Mouse (Mus musculus) intestine, embryonic 16.5 days (tissue): ENCODE measurements around the gene Pdcd10. TPM values are rescaled to one million over a fixed set of nuclear protein-coding genes. Genes with fewer than 3 reads are reported as not detected.

Experiments
- ATAC-seq: fragments of 200-750 bp; cut with Nextera tagmentation; 2 replicates; pipeline ENCODE4 v1.8.0; 2017; ENCODE audit warnings: moderate TSS enrichment, moderate library complexity
- H3K27ac ChIP-seq: fragments of 300-500 bp; sonication (generic); 2 replicates; pipeline ENCODE4 v1.5.1; 2014; ENCODE audit warnings: mild to moderate bottlenecking, low read length
- H3K27me3 ChIP-seq: fragments of 300-500 bp; sonication (generic); replicated peaks from 2 replicates; pipeline ENCODE4 v1.6.1; 2014; ENCODE audit warnings: low read length, control low read depth, mixed read lengths; ENCODE audit not compliant: control insufficient read depth, insufficient read depth
- H3K36me3 ChIP-seq: fragments of 300-500 bp; sonication (generic); 2 replicates; pipeline ENCODE4 v1.6.1; 2014; ENCODE audit warnings: low read length, control low read depth; ENCODE audit not compliant: control insufficient read depth, insufficient read depth
- H3K4me1 ChIP-seq: fragments of 300-500 bp; sonication (generic); 2 replicates; pipeline ENCODE4 v1.6.1; 2014; ENCODE audit warnings: low read length, control low read depth, mixed read lengths; ENCODE audit not compliant: control insufficient read depth, insufficient read depth
- H3K4me2 ChIP-seq: fragments of 300-500 bp; sonication (generic); 2 replicates; pipeline ENCODE4 v1.6.1; 2014; ENCODE audit warnings: low read depth, low read length, control low read depth
- H3K4me3 ChIP-seq: fragments of 300-500 bp; sonication (generic); 2 replicates; pipeline ENCODE4 v1.5.1; 2014; ENCODE audit warnings: mild to moderate bottlenecking, low read length
- H3K9ac ChIP-seq: fragments of 300-500 bp; sonication (generic); 2 replicates; pipeline ENCODE4 v1.6.1; 2014; ENCODE audit warnings: low read depth, low read length
- H3K9me3 ChIP-seq: fragments of 300-500 bp; sonication (generic); 2 replicates; pipeline ENCODE4 v1.6.1; 2016; ENCODE audit warnings: low read length, control low read depth; ENCODE audit not compliant: control insufficient read depth
- WGBS: fragments of 180-500 bp; shearing (Covaris S2); extraction: QIAGEN DNeasy Blood & Tissue Kit; methylation state at CpG from one replicate; pipeline ENCODE4 v1.1.7; 2014; 5-methylcytosine and 5-hydroxymethylcytosine counted together
- polyA plus RNA-seq: library from polyadenylated mRNA; unstranded; fragments of >200 nt; fragmentation: Nextera tagmentation; extraction: Ambion mirVana; gene quantifications from 2 replicates; pipeline ENCODE4 v1.2.1, GENCODE M21; 2015

The Pdcd10 gene
- polyA plus RNA-seq, 1 experiment from 2014 or later: 79.9 TPM

DNA sequence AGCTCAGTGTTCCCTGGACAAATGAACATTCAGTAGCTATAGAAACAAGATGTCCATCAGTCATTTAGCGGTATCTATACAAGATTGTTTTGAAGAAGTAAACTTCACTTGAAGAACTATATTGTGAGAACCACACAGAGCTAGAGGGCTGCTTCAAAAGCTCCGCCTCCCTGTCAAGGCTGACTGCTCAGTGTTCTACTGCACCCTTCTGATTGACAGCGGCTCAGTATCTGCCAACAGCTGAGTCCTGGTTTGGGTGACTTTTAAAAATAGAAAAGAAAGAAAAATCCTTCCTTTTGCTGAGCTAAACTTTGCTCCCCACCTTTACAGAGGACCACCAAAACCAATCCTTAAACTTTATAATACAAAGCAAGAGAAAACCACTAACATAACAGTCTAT is 13.8 kb downstream of the Pdcd10 start:
- Histone ChIP-seq H3K27ac (no peak overlapping the region), H3K27me3 (no peaks in the 10 kb centered on the region), H3K9me3 (no peaks in the 10 kb centered on the region), H3K4me2 (no peak overlapping the region), H3K4me3 (no peak overlapping the region), H3K9ac (no peak overlapping the region), H3K4me1 (no peaks in the 10 kb centered on the region), H3K36me3 (no peaks in the 10 kb centered on the region)
- 87% methylated on average over 3 of the region's 3 CpGs for WGBS
- ATAC-seq: 0 out of 2 replicates have a peak, but pooled peaks have one; percentile 46

- H3K4me3 ChIP-seq: no peak overlapping the region
- H3K9ac ChIP-seq: no peak overlapping the region
- H3K4me2 ChIP-seq: no peak overlapping the region
- no peak overlapping the region for H3K27ac ChIP-seq
- no peaks in the 10 kb centered on the region for H3K27me3 ChIP-seq
- H3K9me3 ChIP-seq: no peaks in the 10 kb centered on the region
- WGBS: 92% methylated on average over 4 of the region's 4 CpGs
- H3K4me1 ChIP-seq: no peaks in the 10 kb centered on the region
- ATAC-seq: no peak
- H3K36me3 ChIP-seq: no peaks in the 10 kb centered on the region
Observed at GRCm38 (mm10) chr3:75541259-75541658, 15.4 kb downstream of the Pdcd10 start.

DNA sequence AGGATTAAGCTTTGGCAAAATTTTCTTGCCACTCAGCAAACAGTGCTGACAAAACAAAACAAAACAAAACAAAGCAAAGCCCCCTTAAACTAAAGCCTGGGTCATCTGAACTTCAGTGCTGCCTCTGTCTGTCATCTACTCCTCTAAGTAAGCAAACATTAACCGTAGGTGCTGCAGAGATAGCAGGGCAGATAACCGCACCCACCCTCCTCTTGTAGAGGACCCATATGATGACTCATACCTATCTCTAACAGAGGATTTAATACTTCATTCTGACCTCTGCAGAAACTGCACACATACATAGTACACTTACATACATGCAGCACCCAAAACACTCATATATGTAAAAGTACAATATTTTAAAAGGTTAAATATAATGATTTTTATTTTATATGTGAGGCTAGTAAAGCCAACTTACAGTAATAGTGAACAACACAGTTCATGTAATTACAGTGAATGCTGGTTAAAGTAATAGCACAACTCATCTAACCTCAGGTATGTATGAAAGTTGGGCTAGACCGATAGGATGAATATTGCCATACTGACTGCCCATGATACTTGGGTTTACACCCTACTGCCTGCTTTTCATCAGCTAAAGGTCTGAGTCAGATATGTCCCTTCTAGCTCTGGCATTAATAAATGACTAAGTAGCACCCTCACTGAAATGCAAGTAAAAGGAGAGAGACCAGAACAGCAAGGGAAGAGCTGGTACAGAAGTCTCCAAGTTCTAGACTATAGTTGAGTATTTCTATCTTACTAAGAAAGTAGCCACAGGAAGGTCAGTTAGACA is 22.4 kb downstream of the Pdcd10 start:
- H3K27me3 ChIP-seq: no peaks in the 10 kb centered on the region
- H3K9ac ChIP-seq: no peak overlapping the region
- H3K27ac ChIP-seq: no peak overlapping the region
- no peak overlapping the region for H3K4me2 ChIP-seq
- WGBS: 70% methylated on average over 3 of the region's 3 CpGs
- no peak overlapping the region for H3K4me3 ChIP-seq
- H3K36me3 ChIP-seq: no peaks in the 10 kb centered on the region
- no peaks in the 10 kb centered on the region for H3K9me3 ChIP-seq
- H3K4me1 ChIP-seq: no peaks in the 10 kb centered on the region; the same call in none of the 2 replicates
- ATAC-seq: peak; percentile 84

DNA sequence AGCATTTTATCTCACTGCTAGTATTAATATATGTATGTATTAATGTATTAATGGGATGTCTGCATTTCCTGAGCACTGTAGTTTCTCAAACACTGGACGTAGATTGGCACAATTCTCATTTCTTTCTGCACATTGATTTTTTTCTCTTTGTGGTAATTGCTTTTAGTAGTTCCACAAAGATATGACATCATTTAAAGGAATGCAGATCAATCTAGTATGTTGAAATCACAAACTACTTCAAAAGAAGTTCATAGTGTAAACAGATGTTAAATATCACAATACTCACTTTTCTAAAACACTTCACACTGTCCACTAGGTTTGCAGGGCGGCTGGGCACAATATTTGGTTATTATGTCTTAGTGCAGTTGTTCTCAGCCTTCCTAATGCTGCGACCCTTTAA is 25.6 kb downstream of the Pdcd10 start:
- no peak for ATAC-seq

DNA sequence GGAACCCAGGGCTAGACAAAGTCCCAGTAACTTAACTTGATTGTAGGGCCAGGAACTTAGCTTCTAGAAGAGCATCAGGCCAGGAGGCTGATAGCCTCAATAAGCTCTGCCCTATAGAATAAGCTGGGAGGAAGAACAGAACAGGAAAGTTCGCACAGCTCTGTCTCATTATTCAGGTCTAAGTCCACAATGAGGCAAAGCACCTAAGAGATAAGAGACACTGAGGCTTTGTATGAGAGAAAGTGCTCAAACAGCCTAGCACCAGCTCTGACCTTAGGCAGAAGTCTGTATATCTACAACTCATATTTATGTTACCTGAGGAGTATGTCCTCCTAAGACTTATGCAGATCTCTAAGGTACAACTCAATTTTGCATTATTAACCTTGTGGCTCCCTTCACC is 34.1 kb downstream of the Pdcd10 start:
- H3K36me3 ChIP-seq: peaks cover 11% of the 10 kb centered on the region; the same call in 1 of the 2 replicates
- H3K4me3 ChIP-seq: no peak overlapping the region
- H3K27ac ChIP-seq: no peak overlapping the region
- no peaks in the 10 kb centered on the region for H3K4me1 ChIP-seq
- WGBS: 60% methylated on average over 1 of the region's 1 CpGs
- H3K9ac ChIP-seq: no peak overlapping the region
- no peaks in the 10 kb centered on the region for H3K9me3 ChIP-seq
- H3K27me3 ChIP-seq: no peaks in the 10 kb centered on the region
- no peak overlapping the region for H3K4me2 ChIP-seq
- peak; percentile 96 for ATAC-seq

More for the DNA sequence above, 25.6 kb downstream of the Pdcd10 start:
- H3K4me2 ChIP-seq: no peak overlapping the region
- H3K9ac ChIP-seq: no peak overlapping the region
- no peak overlapping the region for H3K4me3 ChIP-seq
- no peaks in the 10 kb centered on the region; the same call in none of the 2 replicates for H3K4me1 ChIP-seq
- no peaks in the 10 kb centered on the region for H3K9me3 ChIP-seq
- H3K36me3 ChIP-seq: 0 out of 2 replicates have a peak, but pooled peaks cover 5% of the 10 kb centered on the region
- WGBS: 85% methylated on average over 3 of the region's 3 CpGs
- H3K27ac ChIP-seq: no peak overlapping the region
- H3K27me3 ChIP-seq: no peaks in the 10 kb centered on the region

DNA sequence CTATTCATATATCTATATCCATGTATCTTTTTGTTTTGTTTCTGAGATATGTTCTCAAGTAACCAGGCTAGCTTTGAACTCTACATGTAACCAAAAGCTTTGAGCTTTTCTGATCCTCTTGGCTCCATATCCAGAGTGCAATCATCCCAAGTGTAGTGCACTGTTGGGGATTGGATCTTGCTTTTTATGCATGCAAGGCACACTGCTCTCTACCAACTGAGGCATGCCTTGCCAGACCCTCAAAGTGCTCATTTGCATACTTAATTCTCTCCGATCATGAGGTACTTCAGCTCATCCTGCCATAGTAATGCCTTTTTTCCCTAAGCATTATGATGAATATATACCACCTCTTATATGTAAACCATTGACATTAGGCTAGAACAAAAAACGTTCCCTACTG is 35.3 kb downstream of the Pdcd10 start:
- Histone ChIP-seq H3K4me1 (no peaks in the 10 kb centered on the region), H3K27ac (no peak overlapping the region), H3K36me3 (peaks cover 7% of the 10 kb centered on the region; the same call in 1 of the 2 replicates), H3K27me3 (no peaks in the 10 kb centered on the region), H3K4me3 (no peak overlapping the region), H3K4me2 (no peak overlapping the region), H3K9ac (no peak overlapping the region), H3K9me3 (no peaks in the 10 kb centered on the region)
- 73% methylated on average over 2 of the region's 2 CpGs for WGBS
- no peak for ATAC-seq

GRCm38 (mm10) chr3:75517631-75518250 is 38.9 kb downstream of the Pdcd10 start:
- WGBS: 80% methylated on average over 7 of the region's 7 CpGs

GRCm38 (mm10) chr3:75498961-75499960 is 57.4 kb downstream of the Pdcd10 start:
- Histone ChIP-seq H3K36me3 (no peaks in the 10 kb centered on the region), H3K4me1 (no peaks in the 10 kb centered on the region), H3K4me2 (no peak overlapping the region), H3K9me3 (no peaks in the 10 kb centered on the region), H3K27me3 (no peaks in the 10 kb centered on the region), H3K4me3 (no peak overlapping the region), H3K9ac (no peak overlapping the region), H3K27ac (no peak overlapping the region)
- no peak for ATAC-seq
- WGBS: 81% methylated on average over 7 of the region's 7 CpGs

More at GRCm38 (mm10) chr3:75517631-75518250, 38.9 kb downstream of the Pdcd10 start:
- Histone ChIP-seq H3K4me3 (no peak overlapping the region), H3K36me3 (peaks cover 6% of the 10 kb centered on the region; the same call in 1 of the 2 replicates), H3K9ac (no peak overlapping the region), H3K27ac (no peak overlapping the region), H3K4me2 (no peak overlapping the region), H3K4me1 (no peaks in the 10 kb centered on the region), H3K27me3 (no peaks in the 10 kb centered on the region), H3K9me3 (no peaks in the 10 kb centered on the region)
- 0 out of 2 replicates have a peak, but pooled peaks have one; percentile 44 for ATAC-seq

- Histone ChIP-seq H3K4me2 (no peak overlapping the region), H3K36me3 (no peaks in the 10 kb centered on the region), H3K27me3 (no peaks in the 10 kb centered on the region), H3K9ac (no peak overlapping the region), H3K27ac (no peak overlapping the region), H3K4me3 (no peak overlapping the region), H3K9me3 (no peaks in the 10 kb centered on the region), H3K4me1 (no peaks in the 10 kb centered on the region)
- peak; percentile 100 for ATAC-seq
- 55% methylated on average over 3 of the region's 3 CpGs for WGBS
Observed at GRCm38 (mm10) chr3:75492913-75493312, 63.7 kb downstream of the Pdcd10 start.
